Mouse (Mus musculus) layer of hippocampus, adult 6 months (tissue): ENCODE data around the gene Fam69a. TPM values are rescaled to one million over a fixed set of nuclear protein-coding genes. Genes with fewer than 3 reads are reported as not detected.

Source experiments
- long read RNA-seq, 2 experiments: library from polyadenylated mRNA; unstranded; transcript quantifications; one replicate each; pipeline ENCODE4 v2.0.0; 2019 to 2020
- polyA plus RNA-seq: library from polyadenylated mRNA; unstranded; fragments of <200 nt; fragmentation: Nextera tagmentation; gene quantifications from 2 replicates; pipeline ENCODE4 v1.2.3, GENCODE M21; 2021

Fam69a gene
- 21.5 and 23.4 TPM in 2 replicates for polyA plus RNA-seq
- long read RNA-seq, experiment 1, transcript Fam69a-201 (5 exons, 2,721 nt): major isoform, 51 of 56 reads
- long read RNA-seq, experiment 1, partial matches to known transcripts: 1 of 56 reads
- long read RNA-seq, experiment 1, other reads (novel, unspliced or antisense): 3 of 56 reads
- long read RNA-seq, experiment 2, transcript Fam69a-201 (5 exons, 2,721 nt): major isoform, 159 of 171 reads
- long read RNA-seq, experiment 2, partial matches to known transcripts: 7 of 171 reads
- long read RNA-seq, experiment 2, other reads (novel, unspliced or antisense): 5 of 171 reads

DNA sequence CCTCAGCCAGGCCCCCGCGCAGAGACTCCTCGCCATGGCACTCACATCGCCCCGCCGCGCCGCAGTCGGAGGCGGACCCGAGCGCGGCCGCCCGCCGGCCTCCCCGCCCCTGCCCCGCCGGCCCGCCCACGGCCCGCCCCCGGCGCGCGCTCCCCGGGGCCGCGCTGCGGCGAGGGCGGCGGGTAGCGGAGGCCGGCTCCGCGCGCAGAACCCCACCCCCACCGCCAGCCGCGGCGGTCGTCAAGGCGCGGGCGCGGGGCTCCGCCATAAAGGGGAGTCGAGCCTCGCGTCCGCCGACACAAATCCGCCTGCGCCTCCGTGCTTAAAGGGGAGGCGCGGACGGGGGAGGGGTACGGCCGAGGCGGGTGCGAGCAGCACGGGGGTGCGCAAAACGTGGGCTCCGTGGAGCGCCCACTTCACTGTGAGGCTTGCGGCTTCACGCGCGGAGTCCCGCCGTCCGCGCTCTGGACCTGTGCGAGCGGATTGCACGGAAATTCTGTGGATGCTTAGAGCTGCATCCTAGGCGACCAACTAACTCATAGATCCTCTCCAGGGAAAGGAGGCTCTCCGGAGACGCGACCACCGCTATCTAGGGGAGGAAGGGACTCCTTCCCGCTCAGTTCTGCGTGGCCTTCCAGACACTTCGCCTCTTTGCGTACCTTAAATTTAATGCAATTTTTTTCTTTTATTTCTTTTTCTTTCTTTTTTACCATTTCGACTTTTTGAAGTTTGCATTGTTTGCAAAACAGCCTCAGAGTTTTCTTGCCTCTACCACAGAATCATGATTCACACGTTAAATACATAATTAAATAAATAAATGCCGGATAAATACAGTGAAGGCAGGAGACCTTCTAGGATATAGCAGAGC, at the start of gene Fam69a:
Fam69a (minus strand) TSS at position 119 of the 868 bp plus-strand sequence.

DNA sequence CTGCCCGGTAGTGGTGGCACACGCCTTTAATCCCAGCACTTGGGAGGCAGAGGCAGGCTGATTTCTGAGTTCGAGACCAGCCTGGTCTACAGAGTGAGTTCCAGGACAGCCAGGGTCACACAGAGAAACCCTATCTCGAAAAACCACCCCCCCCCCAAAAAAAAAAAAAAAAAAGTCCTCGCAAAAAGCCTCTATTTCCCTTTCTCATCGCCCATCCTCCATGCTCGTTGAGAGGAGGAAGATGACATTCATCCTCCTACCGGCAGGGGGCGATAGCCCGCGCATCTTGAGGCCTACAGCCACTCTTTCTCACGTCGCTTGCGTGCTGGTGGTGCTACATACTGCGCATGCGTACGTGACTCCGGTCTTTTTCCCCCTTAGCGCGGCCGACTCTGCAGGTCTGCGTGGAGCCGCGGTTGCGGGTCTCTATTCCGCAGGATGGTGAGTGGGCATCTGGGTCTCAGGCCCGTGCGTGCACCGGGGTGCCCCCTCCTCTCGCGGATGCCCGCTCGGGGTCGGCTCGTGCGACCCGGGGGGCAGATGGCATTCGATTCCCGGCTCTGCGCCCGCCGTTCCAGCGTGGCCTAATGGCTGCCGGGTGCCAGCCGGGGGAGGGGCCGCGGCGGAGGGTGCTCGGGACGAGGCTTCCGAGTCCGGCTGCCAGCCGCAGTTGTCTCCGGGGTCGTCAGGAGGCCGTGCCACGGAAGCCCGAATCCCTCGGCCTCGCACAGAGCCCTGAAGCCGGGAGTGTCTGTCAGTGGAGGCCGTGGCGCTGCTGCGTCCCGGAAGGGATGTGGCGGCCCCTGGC, 86.5 kb downstream of the Fam69a start, which contains the start of gene Rpl5:
Rpl5 (plus strand) TSS at position 297 of the 808 bp plus-strand sequence.

DNA sequence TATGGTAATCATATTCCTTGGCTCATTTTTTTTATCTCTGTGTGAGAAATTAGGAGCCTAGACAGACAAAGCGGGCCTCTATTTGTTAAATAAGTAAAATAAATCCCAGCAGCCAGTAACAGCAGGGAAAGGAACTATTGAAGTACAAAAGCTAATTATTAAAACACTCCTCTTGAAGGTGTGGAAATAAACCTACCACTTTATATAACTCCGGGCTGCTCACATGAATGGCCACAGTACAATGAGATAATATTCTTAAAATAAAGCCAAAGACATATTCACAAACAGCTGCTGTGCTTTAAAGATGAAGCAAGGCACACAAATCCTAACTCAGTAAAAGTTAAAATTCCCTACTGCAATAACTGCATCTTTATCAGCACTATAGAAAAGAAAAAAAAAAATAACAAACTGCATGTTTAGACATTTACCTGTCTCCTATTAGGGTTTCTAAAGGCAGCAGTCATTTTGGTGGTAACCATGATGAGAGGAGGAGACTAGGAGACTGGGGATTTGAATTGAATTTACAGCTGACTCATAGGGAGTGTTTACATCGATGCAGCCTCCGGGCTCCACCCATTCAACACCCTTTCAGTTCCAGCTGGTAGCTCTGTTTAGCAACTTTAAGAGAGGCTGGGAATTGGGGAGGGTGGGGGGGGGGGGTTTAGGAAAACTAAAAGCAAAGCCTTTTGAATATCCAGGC, 112.2 kb downstream of the Fam69a start, which contains the start of gene Evi5:
Evi5 (minus strand) TSS at position 547 of the 700 bp plus-strand sequence.

Other genes with a start within 250 kb of the Fam69a start
- not detected in 2 replicates for gene Ube2d2b, start 157.0 kb downstream of the Fam69a start, polyA plus RNA-seq
- gene Evi5, start 112.0 kb downstream of the Fam69a start, polyA plus RNA-seq: 22.7 and 28.2 TPM in 2 replicates
- gene Rpl5, start 86.6 kb downstream of the Fam69a start, polyA plus RNA-seq: 62.7 and 63.8 TPM in 2 replicates
- 17.3 and 19.9 TPM in 2 replicates for gene Mtf2, start 78.6 kb upstream of the Fam69a start, polyA plus RNA-seq
- 43.4 and 47.0 TPM in 2 replicates for gene Tmed5, start 145.5 kb upstream of the Fam69a start, polyA plus RNA-seq
- gene Ccdc18, start 145.8 kb upstream of the Fam69a start, polyA plus RNA-seq: 0.68 and 0.95 TPM in 2 replicates